Mouse (Mus musculus) E14TG2a.4 (cell line): Measurements from ENCODE around the gene Clec9a.

Experiments
- CTCF ChIP-seq: conservative IDR thresholded peaks from 2 replicates; pipeline ENCODE4 v1.5.1; 2014; ENCODE audit warnings: low read length
- NANOG ChIP-seq: IDR thresholded peaks from 2 replicates; pipeline ENCODE4 v1.6.1; 2014; ENCODE audit warnings: borderline replicate concordance, low read length, mixed read lengths

- no peak for TF ChIP-seq CTCF
- TF ChIP-seq NANOG, result no peak
Measured at GRCm38 (mm10) chr6:129449743-129450142, 41.1 kb downstream of the Clec9a start.
